Mouse (Mus musculus): ENCODE data around the gene Adm2. TPM values are rescaled to one million over a fixed set of nuclear protein-coding genes. Genes with fewer than 3 reads are reported as not detected.

Gene Adm2
- total RNA-seq, 2 experiments from 2014 or later = not detected

- DNase-seq (ENCODE audit: low spot score) = no peak
Observed at GRCm38 (mm10) chr15:89352795-89353194, 30.3 kb downstream of the Adm2 start.

GRCm38 (mm10) chr15:89353837-89354236 lies 31.3 kb downstream of the Adm2 start:
- no peak for DNase-seq (ENCODE audit: low spot score)
- intact Hi-C loops (cut with DNase I) = loop anchor here (2.0 kb wide), 1 partner anchor 39 kb away; the partner anchor contains the start of gene Sbf1

More at GRCm38 (mm10) chr15:89352795-89353194, 30.3 kb downstream of the Adm2 start:
- intact Hi-C loops (cut with DNase I) = no loop called here

- DNase-seq (ENCODE audit: low spot score) = no peak
- intact Hi-C loops (cut with DNase I) = loop anchor here (2.0 kb wide), 1 partner anchor 40 kb away; the partner anchor contains the start of gene Sbf1
Observed at GRCm38 (mm10) chr15:89354455-89354854, 31.9 kb downstream of the Adm2 start.

- intact Hi-C loops (cut with DNase I) = loop anchor here (2.0 kb wide), 2 partner anchors 15 to 41 kb away; partner anchors contain the start of gene Sbf1
- DNase-seq (ENCODE audit: low spot score) = peak; percentile 90
Observed at GRCm38 (mm10) chr15:89355241-89356187, 33.0 kb downstream of the Adm2 start, which contains the start of the genes Lmf2 and Ncaph2. Gene Lmf2 (minus strand): TSS chr15:89355659. Gene Ncaph2 (plus strand): TSS chr15:89355719.

GRCm38 (mm10) chr15:89356372-89356771 lies 33.9 kb downstream of the Adm2 start:
- no peak for DNase-seq (ENCODE audit: low spot score)
- intact Hi-C loops (cut with DNase I) = loop anchor here (2.0 kb wide), 1 partner anchor 14 kb away; no protein-coding TSS in a partner anchor

GRCm38 (mm10) chr15:89358784-89359183 lies 36.3 kb downstream of the Adm2 start:
- no peak for DNase-seq (ENCODE audit: low spot score)
- intact Hi-C loops (cut with DNase I) = no loop called here

GRCm38 (mm10) chr15:89363051-89363450 lies 40.5 kb downstream of the Adm2 start:
- intact Hi-C loops (cut with DNase I) = no loop called here
- DNase-seq (ENCODE audit: low spot score) = no peak

- no peak for DNase-seq (ENCODE audit: low spot score)
- intact Hi-C loops (cut with DNase I) = no loop called here
Observed at GRCm38 (mm10) chr15:89365141-89365551, 42.6 kb downstream of the Adm2 start.

- DNase-seq (ENCODE audit: low spot score) = no peak
- intact Hi-C loops (cut with DNase I) = loop anchor here (5.0 kb wide), 1 partner anchor 95 kb away; no protein-coding TSS in a partner anchor
Observed at GRCm38 (mm10) chr15:89372068-89372467, 49.5 kb downstream of the Adm2 start.

GRCm38 (mm10) chr15:89372536-89372935 lies 50.0 kb downstream of the Adm2 start:
- no peak for DNase-seq (ENCODE audit: low spot score)
- intact Hi-C loops (cut with DNase I) = loop anchor here (5.0 kb wide), 1 partner anchor 95 kb away; no protein-coding TSS in a partner anchor

GRCm38 (mm10) chr15:89373027-89373761 lies 50.7 kb downstream of the Adm2 start:
- intact Hi-C loops (cut with DNase I) = loop anchor here (5.0 kb wide), 1 partner anchor 94 kb away; no protein-coding TSS in a partner anchor
- peak; percentile 71 for DNase-seq (ENCODE audit: low spot score)

- DNase-seq (ENCODE audit: low spot score) = peak; percentile 75
- intact Hi-C loops (cut with DNase I) = loop anchor here (5.0 kb wide), 1 partner anchor 93 kb away; no protein-coding TSS in a partner anchor
Observed at GRCm38 (mm10) chr15:89373762-89374248, 51.3 kb downstream of the Adm2 start, which contains the start of gene Sco2. Gene Sco2 (minus strand): TSS chr15:89373846.

Small RNAs within 50 kb of the gene (microRNA-seq; reads per million reads assigned to microRNA genes)
- not detected for gene Mir6959

Other genes starting within 250 kb of the Adm2 start
- gene Trabd, start 247.6 kb upstream of the Adm2 start, total RNA-seq (2021) = 10 to 100 TPM; 44.2 to 45.5 TPM
- 10 to 100 TPM; 15.1 to 15.2 TPM for gene Selenoo, start 233.6 kb upstream of the Adm2 start, total RNA-seq (2021)
- gene Tubgcp6, start 199.6 kb upstream of the Adm2 start, total RNA-seq (2021) = 1 to 10 TPM; 8.8 to 9.4 TPM
- 1 to 10 TPM; 7.4 to 8.3 TPM for gene Hdac10, start 194.0 kb upstream of the Adm2 start, total RNA-seq (2021)
- 10 to 100 TPM; 20.1 to 22.3 TPM for gene Mapk12, start 182.0 kb upstream of the Adm2 start, total RNA-seq (2021)
- gene Mapk11, start 173.1 kb upstream of the Adm2 start, total RNA-seq (2021) = 1 to 10 TPM; 1.4 to 2.1 TPM
- 10 to 100 TPM; 81.5 to 86.1 TPM for gene Plxnb2, start 141.9 kb upstream of the Adm2 start, total RNA-seq (2021)
- gene Dennd6b, start 126.2 kb upstream of the Adm2 start, total RNA-seq (2021) = 1 to 10 TPM; 8.4 to 8.7 TPM
- 10 to 100 TPM; 63.4 to 65.0 TPM for gene Ppp6r2, start 111.2 kb upstream of the Adm2 start, total RNA-seq (2021)
- gene Sbf1, start 7.4 kb upstream of the Adm2 start, total RNA-seq (2021) = 10 to 100 TPM; 58.3 to 64.4 TPM
- not detected for gene Miox, start 11.7 kb downstream of the Adm2 start, total RNA-seq (2021)
- 10 to 100 TPM; 30.6 to 31.8 TPM for gene Lmf2, start 32.9 kb downstream of the Adm2 start, total RNA-seq (2021)
- 10 to 100 TPM; 52.0 to 60.4 TPM for gene Ncaph2, start 33.0 kb downstream of the Adm2 start, total RNA-seq (2021)
- 10 to 100 TPM; 23.0 to 24.2 TPM for gene Sco2, start 51.1 kb downstream of the Adm2 start, total RNA-seq (2021)
- under 1 TPM; 0.44 to 0.64 TPM for gene Tymp, start 54.3 kb downstream of the Adm2 start, total RNA-seq (2021)
- 1 to 10 TPM; 1.3 TPM for gene Odf3b, start 56.6 kb downstream of the Adm2 start, total RNA-seq (2021)
- gene Klhdc7b, start 62.2 kb downstream of the Adm2 start, total RNA-seq (2021) = not detected
- gene Syce3, start 87.8 kb downstream of the Adm2 start, total RNA-seq (2021) = not detected
- gene Cpt1b, start 103.1 kb downstream of the Adm2 start, total RNA-seq (2021) = 100 to 1,000 TPM; 512 to 569 TPM
- 1 to 10 TPM; 1.5 TPM for gene C730034F03Rik, start 106.9 kb downstream of the Adm2 start, total RNA-seq (2021)
- 10 to 100 TPM; 14.5 to 16.4 TPM for gene Gm44502, start 107.0 kb downstream of the Adm2 start, total RNA-seq (2021)
- 10 to 100 TPM; 40.6 to 44.9 TPM for gene Chkb, start 107.2 kb downstream of the Adm2 start, total RNA-seq (2021)
- gene Mapk8ip2, start 131.2 kb downstream of the Adm2 start, total RNA-seq (2021) = under 1 TPM; 0.10 to 0.11 TPM
- 10 to 100 TPM; 12.0 to 13.1 TPM for gene Arsa, start 154.7 kb downstream of the Adm2 start, total RNA-seq (2021)
- gene Shank3, start 176.9 kb downstream of the Adm2 start, total RNA-seq (2021) = 10 to 100 TPM; 48.2 to 53.3 TPM
- under 1 TPM in 1 of 2 experiments, not detected in 1; 0.36 TPM for gene Acr, start 245.6 kb downstream of the Adm2 start, total RNA-seq (2021)